Mouse (Mus musculus) spleen, adult 2 months (tissue): ENCODE data around the gene Eef1a1. TPM values are rescaled to one million over a fixed set of nuclear protein-coding genes. Genes with fewer than 3 reads are reported as not detected.

Experiments used
- DNase-seq, 2 experiments: peaks; one replicate each; pipeline versions ENCODE4 v3.0.0 to v3.0.0-alpha.2; 2012 to 2021; ENCODE audit warnings: low spot score in 2 of 2, low read depth in 1 of 2
- H3K27ac ChIP-seq: fragments of 200-500 bp; 2 replicates; pipeline ENCODE4 v1.5.1; 2012; ENCODE audit warnings: low read length, inconsistent platforms; ENCODE audit not compliant: insufficient read depth
- H3K27me3 ChIP-seq: fragments of 200-500 bp; 2 replicates; pipeline ENCODE4 v1.6.1; 2012; ENCODE audit warnings: mild to moderate bottlenecking, moderate library complexity, low read length, inconsistent platforms; ENCODE audit not compliant: control insufficient read depth, insufficient read depth
- H3K36me3 ChIP-seq: fragments of 200-500 bp; 2 replicates; pipeline ENCODE4 v1.6.1; 2012; ENCODE audit warnings: mild to moderate bottlenecking, low read length, inconsistent platforms; ENCODE audit not compliant: control insufficient read depth, insufficient read depth
- H3K4me1 ChIP-seq: fragments of 200-500 bp; 2 replicates; pipeline ENCODE4 v1.6.1; 2011; ENCODE audit warnings: inconsistent platforms; ENCODE audit not compliant: control insufficient read depth, insufficient read depth, insufficient read length
- H3K4me3 ChIP-seq: fragments of 200-500 bp; 2 replicates; pipeline ENCODE4 v1.5.1; 2011; ENCODE audit warnings: mild to moderate bottlenecking, inconsistent platforms; ENCODE audit not compliant: insufficient read depth, insufficient read length; ENCODE audit errors: extremely low read depth
- CTCF ChIP-seq: fragments of 200-500 bp; IDR thresholded peaks from 2 replicates; pipeline ENCODE4 v1.5.1; 2011; ENCODE audit warnings: mild to moderate bottlenecking, inconsistent platforms; ENCODE audit not compliant: insufficient read depth, insufficient read length, insufficient replicate concordance; ENCODE audit errors: extremely low read depth
- POLR2A ChIP-seq: fragments of 200-500 bp; IDR thresholded peaks from 2 replicates; pipeline ENCODE4 v1.6.1; 2011; ENCODE audit warnings: low read depth, low read length, inconsistent platforms
- WGBS: fragments of 180-500 bp; shearing (Covaris S2); methylation state at CpG from one replicate; pipeline ENCODE4 v1.1.7; 2018; 5-methylcytosine and 5-hydroxymethylcytosine counted together
- polyA plus RNA-seq: library from polyadenylated mRNA; depleted of rRNA; stranded (reverse); fragments of >200 nt; gene quantifications from 2 replicates; pipeline ENCODE4 v1.2.3, GENCODE M21; 2012

Eef1a1 gene
- polyA plus RNA-seq, 1 experiment: 2,890 TPM

GRCm38 (mm10) chr9:78442579-78443392 lies 46.2 kb downstream of the Eef1a1 start, which contains the start of gene Cgas:
Gene Cgas, minus strand, starts transcription at chr9:78443237.
- peak within 1 kb of the TSS; percentile 63 for H3K4me3 ChIP-seq
- peaks cover 4% of the 10 kb centered on the region for H3K4me1 ChIP-seq
- DNase-seq: peak; percentile 30 to 64
- H3K27me3 ChIP-seq: peaks cover 4% of the 10 kb centered on the region
- TF ChIP-seq POLR2A (no peak), CTCF (no peak)
- H3K27ac ChIP-seq: 0 out of 2 replicates have a peak within 1 kb of the TSS, but pooled peaks have one; percentile 19
- no peaks in the 10 kb centered on the region for H3K36me3 ChIP-seq
- whole genome bisulfite sequencing: under 1% methylated on average over 80 of the region's 81 CpGs

- 3% methylated on average over 9 of the region's 9 CpGs for WGBS
- Histone ChIP-seq H3K4me1 (peaks cover 4% of the 10 kb centered on the region), H3K27me3 (peaks cover 4% of the 10 kb centered on the region), H3K27ac (no peak overlapping the region), H3K4me3 (peak overlapping the region; percentile 63), H3K36me3 (no peaks in the 10 kb centered on the region)
- TF ChIP-seq CTCF: no peak
- TF ChIP-seq POLR2A: no peak
- DNase-seq: peak in 1 of 2 experiments; percentile 5
These were observed 46.7 kb downstream of the Eef1a1 start for GRCm38 (mm10) chr9:78442237-78442578.

GRCm38 (mm10) chr9:78439426-78439825 lies 49.5 kb downstream of the Eef1a1 start:
- Histone ChIP-seq H3K27ac (no peak overlapping the region), H3K4me1 (peaks cover 4% of the 10 kb centered on the region), H3K4me3 (no peak overlapping the region), H3K36me3 (0 out of 2 replicates have a peak, but pooled peaks cover 1% of the 10 kb centered on the region), H3K27me3 (peaks cover 4% of the 10 kb centered on the region)
- TF ChIP-seq POLR2A: no peak
- TF ChIP-seq CTCF: no peak
- peak in 1 of 2 experiments; percentile 7 for DNase-seq
- WGBS: 32% methylated on average over 5 of the region's 5 CpGs

GRCm38 (mm10) chr9:78432471-78432870 lies 56.5 kb downstream of the Eef1a1 start:
- Histone ChIP-seq H3K4me3 (no peak overlapping the region), H3K27ac (no peak overlapping the region), H3K4me1 (peaks cover 20% of the 10 kb centered on the region), H3K36me3 (peaks cover 1% of the 10 kb centered on the region; the same call in 1 of the 2 replicates), H3K27me3 (no peaks in the 10 kb centered on the region)
- DNase-seq: no peak
- 90% methylated on average over 5 of the region's 5 CpGs for WGBS
- TF ChIP-seq POLR2A: no peak
- no peak for TF ChIP-seq CTCF

GRCm38 (mm10) chr9:78430486-78430885 lies 58.5 kb downstream of the Eef1a1 start:
- Histone ChIP-seq H3K4me1 (peaks cover 22% of the 10 kb centered on the region), H3K4me3 (no peak overlapping the region), H3K27ac (no peak overlapping the region), H3K36me3 (peaks cover 1% of the 10 kb centered on the region; the same call in 1 of the 2 replicates), H3K27me3 (no peaks in the 10 kb centered on the region)
- peak; percentile 54 to 64 for DNase-seq
- TF ChIP-seq POLR2A (no peak), CTCF (no peak)
- 30% methylated on average over 6 of the region's 6 CpGs for WGBS

- no peak for DNase-seq
- WGBS: 55% methylated on average over 2 of the region's 2 CpGs
- Histone ChIP-seq H3K27ac (peak overlapping the region; percentile 52; the same call in 1 of the 2 replicates), H3K36me3 (no peaks in the 10 kb centered on the region; the same call in 1 of the 2 replicates), H3K4me1 (peaks cover 22% of the 10 kb centered on the region), H3K27me3 (no peaks in the 10 kb centered on the region), H3K4me3 (no peak overlapping the region)
- TF ChIP-seq POLR2A (no peak), CTCF (no peak)
These were observed 59.4 kb downstream of the Eef1a1 start for GRCm38 (mm10) chr9:78429551-78429950.
